Mouse (Mus musculus): ENCODE results near the gene Phtf1. TPM values are rescaled to one million over a fixed set of nuclear protein-coding genes. Genes with fewer than 3 reads are reported as not detected.

Phtf1 gene
- 29.7 and 33.2 TPM in 2 replicates for polyA plus RNA-seq (2015; fragmentation: Nextera tagmentation; extraction: Ambion mirVana)

- Histone ChIP-seq H3K4me2 (replicated peaks) (peak within 1 kb of the TSS; percentile 79), H3K27ac (peak within 1 kb of the TSS; percentile 99), H3K9ac (replicated peaks) (peak within 1 kb of the TSS; percentile 91), H3K9me3 (no peaks in the 10 kb centered on the region), H3K27me3 (no peaks in the 10 kb centered on the region), H3K36me3 (peaks cover 21% of the 10 kb centered on the region), H3K4me3 (replicated peaks) (peak within 1 kb of the TSS; percentile 85), H3K4me1 (replicated peaks) (peaks cover 31% of the 10 kb centered on the region)
- under 1% methylated on average over 65 of the region's 70 CpGs for WGBS
- peak; percentile 98 for ATAC-seq
Measured at GRCm38 (mm10) chr3:103967861-103968691, at the start of gene Phtf1. TSS of gene Phtf1 (plus strand) at chr3:103968110.

- no peak for ATAC-seq
- H3K4me2 ChIP-seq (replicated peaks) = no peak overlapping the region
- peaks cover 49% of the 10 kb centered on the region for H3K4me1 ChIP-seq (replicated peaks)
- H3K9ac ChIP-seq (replicated peaks) = no peak overlapping the region
- no peak overlapping the region for H3K27ac ChIP-seq
- WGBS = 91% methylated on average over 1 of the region's 1 CpGs
- no peaks in the 10 kb centered on the region for H3K9me3 ChIP-seq
- no peaks in the 10 kb centered on the region for H3K27me3 ChIP-seq
- 0 out of 2 replicates have a peak, but pooled peaks cover 3% of the 10 kb centered on the region for H3K36me3 ChIP-seq
- no peak overlapping the region for H3K4me3 ChIP-seq (replicated peaks)
Measured at GRCm38 (mm10) chr3:103920094-103920493, 47.8 kb upstream of the Phtf1 start.

GRCm38 (mm10) chr3:103925302-103925701 lies 42.6 kb upstream of the Phtf1 start:
- no peaks in the 10 kb centered on the region for H3K9me3 ChIP-seq

GRCm38 (mm10) chr3:103927511-103927910 lies 40.4 kb upstream of the Phtf1 start:
- Histone ChIP-seq H3K4me2 (replicated peaks) (no peak overlapping the region), H3K36me3 (peaks cover 17% of the 10 kb centered on the region), H3K9me3 (no peaks in the 10 kb centered on the region), H3K4me3 (replicated peaks) (no peak overlapping the region), H3K9ac (replicated peaks) (no peak overlapping the region), H3K4me1 (replicated peaks) (peaks cover 22% of the 10 kb centered on the region), H3K27ac (no peak overlapping the region), H3K27me3 (no peaks in the 10 kb centered on the region)
- 49% methylated on average over 6 of the region's 6 CpGs for WGBS
- no peak for ATAC-seq

More at GRCm38 (mm10) chr3:103925302-103925701, 42.6 kb upstream of the Phtf1 start:
- whole genome bisulfite sequencing = 54% methylated on average over 3 of the region's 3 CpGs
- Histone ChIP-seq H3K4me2 (replicated peaks) (no peak overlapping the region), H3K4me3 (replicated peaks) (no peak overlapping the region), H3K9ac (replicated peaks) (no peak overlapping the region), H3K27ac (no peak overlapping the region), H3K4me1 (replicated peaks) (peaks cover 30% of the 10 kb centered on the region), H3K36me3 (0 out of 2 replicates have a peak, but pooled peaks cover 4% of the 10 kb centered on the region), H3K27me3 (no peaks in the 10 kb centered on the region)
- ATAC-seq = no peak

- H3K27ac ChIP-seq = no peak overlapping the region
- H3K9ac ChIP-seq (replicated peaks) = no peak overlapping the region
- no peaks in the 10 kb centered on the region for H3K4me1 ChIP-seq (replicated peaks)
- H3K4me3 ChIP-seq (replicated peaks) = no peak overlapping the region
- H3K9me3 ChIP-seq = no peaks in the 10 kb centered on the region
- H3K4me2 ChIP-seq (replicated peaks) = no peak overlapping the region
- H3K36me3 ChIP-seq = 0 out of 2 replicates have a peak, but pooled peaks cover 3% of the 10 kb centered on the region
- ATAC-seq = no peak
- H3K27me3 ChIP-seq = no peaks in the 10 kb centered on the region
- 93% methylated on average over 1 of the region's 1 CpGs for whole genome bisulfite sequencing
Measured at GRCm38 (mm10) chr3:103944794-103945562, 22.9 kb upstream of the Phtf1 start.

GRCm38 (mm10) chr3:103948666-103949065 lies 19.2 kb upstream of the Phtf1 start:
- no peak overlapping the region for H3K4me3 ChIP-seq (replicated peaks)
- H3K9ac ChIP-seq (replicated peaks) = no peak overlapping the region
- H3K4me1 ChIP-seq (replicated peaks) = no peaks in the 10 kb centered on the region
- H3K27ac ChIP-seq = no peak overlapping the region
- H3K36me3 ChIP-seq = 0 out of 2 replicates have a peak, but pooled peaks cover 3% of the 10 kb centered on the region
- no peaks in the 10 kb centered on the region for H3K9me3 ChIP-seq
- no peak overlapping the region for H3K4me2 ChIP-seq (replicated peaks)
- ATAC-seq = no peak
- WGBS = 93% methylated on average over 7 of the region's 7 CpGs
- H3K27me3 ChIP-seq = no peaks in the 10 kb centered on the region

GRCm38 (mm10) chr3:103960622-103961021 lies 7.3 kb upstream of the Phtf1 start:
- H3K36me3 ChIP-seq = peaks cover 24% of the 10 kb centered on the region
- ATAC-seq = no peak
- no peaks in the 10 kb centered on the region for H3K4me1 ChIP-seq (replicated peaks)
- no peak overlapping the region for H3K27ac ChIP-seq
- no peaks in the 10 kb centered on the region for H3K9me3 ChIP-seq
- 92% methylated on average over 3 of the region's 3 CpGs for WGBS
- no peak overlapping the region for H3K4me2 ChIP-seq (replicated peaks)
- no peak overlapping the region for H3K4me3 ChIP-seq (replicated peaks)
- no peak overlapping the region for H3K9ac ChIP-seq (replicated peaks)
- no peaks in the 10 kb centered on the region for H3K27me3 ChIP-seq

- 22% methylated on average over 2 of the region's 2 CpGs for WGBS
- no peak for ATAC-seq
- Histone ChIP-seq H3K4me3 (replicated peaks) (peak overlapping the region; percentile 85), H3K9me3 (no peaks in the 10 kb centered on the region), H3K27ac (peak overlapping the region; percentile 99), H3K4me2 (replicated peaks) (peak overlapping the region; percentile 79), H3K4me1 (replicated peaks) (peaks cover 31% of the 10 kb centered on the region), H3K36me3 (peaks cover 21% of the 10 kb centered on the region), H3K9ac (replicated peaks) (peak overlapping the region; percentile 91), H3K27me3 (no peaks in the 10 kb centered on the region)
Measured at GRCm38 (mm10) chr3:103967231-103967630, 679 bp upstream of the Phtf1 start.

- no peaks in the 10 kb centered on the region for H3K27me3 ChIP-seq
- no peaks in the 10 kb centered on the region for H3K9me3 ChIP-seq
- H3K27ac ChIP-seq = peak overlapping the region; percentile 99
- peak overlapping the region; percentile 85 for H3K4me3 ChIP-seq (replicated peaks)
- WGBS = 0% methylated on average over 24 of the region's 24 CpGs
- peak overlapping the region; percentile 91 for H3K9ac ChIP-seq (replicated peaks)
- H3K36me3 ChIP-seq = peaks cover 23% of the 10 kb centered on the region
- ATAC-seq = peak; percentile 89
- H3K4me1 ChIP-seq (replicated peaks) = peaks cover 31% of the 10 kb centered on the region
- peak overlapping the region; percentile 79 for H3K4me2 ChIP-seq (replicated peaks)
Measured at GRCm38 (mm10) chr3:103968701-103969100, 791 bp downstream of the Phtf1 start.

- ATAC-seq = no peak
- WGBS = 100% methylated on average over 2 of the region's 2 CpGs
- Histone ChIP-seq H3K36me3 (peaks cover 23% of the 10 kb centered on the region), H3K27ac (no peak overlapping the region), H3K9ac (replicated peaks) (no peak overlapping the region), H3K4me3 (replicated peaks) (no peak overlapping the region), H3K4me2 (replicated peaks) (no peak overlapping the region), H3K27me3 (no peaks in the 10 kb centered on the region), H3K4me1 (replicated peaks) (peaks cover 31% of the 10 kb centered on the region), H3K9me3 (no peaks in the 10 kb centered on the region)
Measured at GRCm38 (mm10) chr3:103971157-103971556, 3.2 kb downstream of the Phtf1 start.

GRCm38 (mm10) chr3:103984556-103984955 lies 16.6 kb downstream of the Phtf1 start:
- 78% methylated on average over 4 of the region's 4 CpGs for WGBS
- no peaks in the 10 kb centered on the region for H3K9me3 ChIP-seq
- H3K36me3 ChIP-seq = peaks cover 69% of the 10 kb centered on the region

GRCm38 (mm10) chr3:103985194-103985593 lies 17.3 kb downstream of the Phtf1 start:
- Histone ChIP-seq H3K36me3 (peaks cover 74% of the 10 kb centered on the region), H3K27ac (no peak overlapping the region), H3K4me1 (replicated peaks) (no peaks in the 10 kb centered on the region), H3K4me3 (replicated peaks) (no peak overlapping the region), H3K4me2 (replicated peaks) (no peak overlapping the region), H3K27me3 (no peaks in the 10 kb centered on the region), H3K9me3 (no peaks in the 10 kb centered on the region), H3K9ac (replicated peaks) (no peak overlapping the region)
- 95% methylated on average over 2 of the region's 2 CpGs for WGBS
- ATAC-seq = no peak

More at GRCm38 (mm10) chr3:103984556-103984955, 16.6 kb downstream of the Phtf1 start:
- no peak overlapping the region for H3K9ac ChIP-seq (replicated peaks)
- H3K4me1 ChIP-seq (replicated peaks) = no peaks in the 10 kb centered on the region
- H3K4me2 ChIP-seq (replicated peaks) = no peak overlapping the region
- ATAC-seq = no peak
- no peak overlapping the region for H3K4me3 ChIP-seq (replicated peaks)
- no peak overlapping the region for H3K27ac ChIP-seq
- no peaks in the 10 kb centered on the region for H3K27me3 ChIP-seq
